Mouse (Mus musculus) G1E (cell line): ENCODE results near the gene Mlf2. TPM values are rescaled to one million over a fixed set of nuclear protein-coding genes. Genes with fewer than 3 reads are reported as not detected.

Experiments
- ATAC-seq: 2 replicates; pipeline ENCODE4 v1.8.0; 2016; ENCODE audit warnings: mild to moderate bottlenecking; ENCODE audit not compliant: insufficient number of reproducible peaks, poor library complexity, low FRiP score, severe bottlenecking; ENCODE audit errors: extremely low read depth
- DNase-seq: peaks from one replicate; pipeline ENCODE4 v3.0.0; 2012; ENCODE audit warnings: low spot score
- H3K27me3 ChIP-seq: 2 replicates; pipeline ENCODE4 v1.6.1; 2012; ENCODE audit warnings: mild to moderate bottlenecking, low read length, inconsistent platforms; ENCODE audit not compliant: insufficient read depth
- H3K36me3 ChIP-seq: replicated peaks from 2 replicates; pipeline ENCODE3; 2012; ENCODE audit warnings: mild to moderate bottlenecking, inconsistent platforms
- H3K4me1 ChIP-seq: 2 replicates; pipeline ENCODE4 v1.6.1; 2012; ENCODE audit warnings: low read depth, low read length, inconsistent platforms, mixed read lengths; ENCODE audit not compliant: insufficient read depth
- H3K4me3 ChIP-seq: 2 replicates; pipeline ENCODE4 v1.5.1; 2012; ENCODE audit warnings: low read depth, mild to moderate bottlenecking, inconsistent platforms, low read length, moderate library complexity, mixed read lengths
- H3K9me3 ChIP-seq: replicated peaks from 2 replicates; pipeline ENCODE4 v1.6.1; 2012; ENCODE audit warnings: inconsistent platforms
- CTCF ChIP-seq: IDR thresholded peaks from 2 replicates; pipeline ENCODE4 v1.5.1; 2012; ENCODE audit warnings: low read depth, low read length, inconsistent platforms, mixed read lengths
- GATA1 ChIP-seq: IDR thresholded peaks from 2 replicates; pipeline ENCODE4 v1.6.1; 2012; ENCODE audit warnings: borderline replicate concordance, low read length, inconsistent platforms, mixed read lengths
- GATA2 ChIP-seq: IDR thresholded peaks from 2 replicates; pipeline ENCODE4 v1.6.1; 2012; ENCODE audit warnings: low read depth, low read length, inconsistent platforms, borderline replicate concordance
- POLR2AphosphoS5 ChIP-seq: IDR thresholded peaks from 2 replicates; pipeline ENCODE4 v1.6.1; 2012; ENCODE audit warnings: low read depth, low read length, inconsistent platforms; ENCODE audit not compliant: insufficient replicate concordance
- TAL1 ChIP-seq: conservative IDR thresholded peaks from 2 replicates; pipeline ENCODE4 v1.6.1; 2012; ENCODE audit warnings: low read depth, low read length, inconsistent platforms, mixed read lengths
- polyA plus RNA-seq: library from polyadenylated mRNA; stranded (reverse); fragments of >175 nt; gene quantifications from 2 replicates; pipeline ENCODE4 v1.2.3, GENCODE M21; 2012
- total RNA-seq, 2 experiments: library from RNA; stranded (forward) in 1 of 2; stranded (reverse) in 1 of 2; fragments of 200-1000 nt in 1 of 2; fragments of >200 nt in 1 of 2; fragmentation: Nextera tagmentation in 1 of 2; gene quantifications; 2 replicates each; pipeline ENCODE4 v1.2.3; 2014 to 2017

Gene Mlf2
- total and polyA plus RNA-seq, 3 experiments, result 86.5 to 269 (median 180) TPM

DNA sequence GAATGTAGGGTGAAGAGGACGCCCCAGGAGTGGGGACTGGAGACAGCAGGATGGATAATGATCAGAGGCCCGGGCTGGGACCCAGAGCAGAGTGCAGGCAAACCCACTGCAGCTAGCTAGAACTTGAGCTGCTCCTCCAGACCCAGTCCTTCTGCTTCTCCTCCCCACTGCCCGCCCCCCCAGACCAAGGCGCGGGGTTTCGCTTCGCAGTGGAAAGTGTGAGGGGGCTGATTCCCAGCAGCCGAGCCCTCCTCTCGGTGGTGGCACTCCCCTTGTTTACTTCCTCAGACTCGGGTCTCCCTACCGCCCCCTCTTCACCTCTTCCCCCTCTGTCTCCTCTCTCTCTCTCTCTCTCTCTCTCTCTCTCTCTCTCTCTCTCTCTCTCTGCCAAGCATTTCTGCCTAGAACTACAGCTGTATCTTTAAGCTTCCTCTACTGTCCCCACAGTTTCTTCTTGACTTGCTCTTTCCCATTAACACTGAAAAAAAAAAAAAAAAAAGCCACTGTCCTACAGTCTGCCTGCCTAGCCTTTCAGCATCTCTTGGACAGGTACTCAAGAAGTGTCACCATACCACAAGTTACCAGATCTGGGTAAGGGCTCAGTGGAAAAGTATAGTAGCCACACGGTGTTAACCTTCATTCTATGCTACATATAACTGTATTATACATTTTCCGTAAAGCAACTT lies 19.5 kb upstream of the Mlf2 start, which contains the start of gene Lag3:
TSS of gene Lag3 (minus strand) at position 173 of the 686 bp plus-strand sequence.
- TF ChIP-seq TAL1 (no peak), GATA1 (no peak), CTCF (no peak), POLR2AphosphoS5 (no peak), GATA2 (no peak)
- Histone ChIP-seq H3K4me3 (no peak within 1 kb of the TSS), H3K4me1 (peaks cover 22% of the 10 kb centered on the region), H3K36me3 (no peaks in the 10 kb centered on the region), H3K9me3 (no peaks in the 10 kb centered on the region), H3K27me3 (peaks cover 90% of the 10 kb centered on the region)
- DNase-seq, result no peak
- no peak for ATAC-seq

DNA sequence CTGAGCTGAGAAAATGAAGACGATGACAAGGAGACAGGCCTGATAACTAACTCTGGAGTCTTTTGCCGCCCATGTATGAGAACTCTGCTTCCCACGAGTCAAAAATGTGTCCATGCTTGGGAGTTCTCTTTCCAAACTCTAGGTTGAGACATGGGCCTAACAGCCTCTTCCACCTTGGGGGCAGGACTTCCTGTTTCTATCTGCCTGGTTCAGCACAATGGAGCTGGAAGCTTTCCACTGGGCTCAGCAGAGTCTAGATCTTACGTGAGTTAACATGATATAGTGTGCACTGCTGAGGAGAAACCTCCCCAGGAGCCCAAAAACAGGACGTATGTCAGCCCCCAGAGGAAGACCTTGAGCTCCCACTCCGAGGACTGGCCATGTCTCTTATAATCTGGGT lies 18.0 kb upstream of the Mlf2 start:
- no peaks in the 10 kb centered on the region for H3K9me3 ChIP-seq
- no peak for ATAC-seq
- TF ChIP-seq TAL1 (no peak), GATA2 (no peak), CTCF (no peak), GATA1 (no peak), POLR2AphosphoS5 (no peak)
- no peaks in the 10 kb centered on the region for H3K36me3 ChIP-seq
- peaks cover 91% of the 10 kb centered on the region for H3K27me3 ChIP-seq
- no peak for DNase-seq
- H3K4me3 ChIP-seq, result no peak overlapping the region
- H3K4me1 ChIP-seq, result peaks cover 35% of the 10 kb centered on the region

DNA sequence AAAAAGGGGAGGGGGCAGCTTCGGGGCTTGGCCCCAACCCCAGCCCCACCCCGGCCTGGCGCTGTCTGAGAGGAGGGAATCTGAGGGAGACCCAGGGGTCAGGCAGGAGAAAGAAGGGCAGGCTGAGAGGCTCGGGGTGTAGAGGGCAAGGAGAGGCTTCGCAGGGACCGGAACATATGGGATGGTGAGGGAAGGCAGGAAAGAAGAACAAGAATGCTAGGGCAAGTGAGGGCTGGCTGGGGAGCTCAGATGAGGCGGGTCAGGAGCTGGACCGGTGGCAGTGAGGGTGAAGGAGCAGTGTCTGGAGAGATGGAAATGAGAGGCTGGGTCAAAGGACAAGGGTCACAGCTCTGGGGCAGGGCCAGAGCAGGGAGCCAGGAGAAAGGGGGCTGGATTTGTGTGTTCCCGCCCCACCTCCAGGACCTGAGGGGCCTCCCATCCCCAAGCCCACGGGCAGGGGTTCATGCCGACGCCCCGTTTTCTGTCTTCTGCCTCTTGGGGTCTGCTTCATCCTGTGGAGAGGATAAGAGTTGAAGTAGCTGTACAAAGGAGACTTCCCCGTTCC lies 17.4 kb upstream of the Mlf2 start:
- TF ChIP-seq CTCF (no peak), POLR2AphosphoS5 (no peak)
- Histone ChIP-seq H3K4me1 (peaks cover 38% of the 10 kb centered on the region), H3K9me3 (no peaks in the 10 kb centered on the region), H3K27me3 (peaks cover 91% of the 10 kb centered on the region), H3K36me3 (no peaks in the 10 kb centered on the region), H3K4me3 (no peak overlapping the region)
- ATAC-seq (no peak), DNase-seq (no peak)

DNA sequence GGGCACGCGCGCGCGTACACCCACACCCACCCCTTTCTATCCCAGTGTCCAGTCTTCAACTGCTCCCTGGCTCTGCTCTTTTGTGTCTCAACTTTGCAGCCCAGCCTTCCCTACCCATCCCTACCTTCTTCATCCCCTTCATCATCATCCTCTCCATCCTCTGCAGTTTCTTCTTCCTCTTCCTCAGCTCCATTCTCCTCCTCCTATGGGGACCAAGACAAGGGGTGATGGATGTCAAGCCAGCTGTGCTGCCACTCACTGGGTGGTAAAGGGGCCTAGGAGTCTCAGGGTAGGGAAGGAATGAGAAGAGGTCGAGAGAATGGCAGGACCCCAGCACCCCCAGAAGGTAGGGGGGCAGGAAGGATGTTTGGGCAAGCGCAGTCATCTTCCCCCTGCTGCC lies 16.7 kb upstream of the Mlf2 start:
- Histone ChIP-seq H3K4me1 (peaks cover 41% of the 10 kb centered on the region), H3K9me3 (no peaks in the 10 kb centered on the region)

DNA sequence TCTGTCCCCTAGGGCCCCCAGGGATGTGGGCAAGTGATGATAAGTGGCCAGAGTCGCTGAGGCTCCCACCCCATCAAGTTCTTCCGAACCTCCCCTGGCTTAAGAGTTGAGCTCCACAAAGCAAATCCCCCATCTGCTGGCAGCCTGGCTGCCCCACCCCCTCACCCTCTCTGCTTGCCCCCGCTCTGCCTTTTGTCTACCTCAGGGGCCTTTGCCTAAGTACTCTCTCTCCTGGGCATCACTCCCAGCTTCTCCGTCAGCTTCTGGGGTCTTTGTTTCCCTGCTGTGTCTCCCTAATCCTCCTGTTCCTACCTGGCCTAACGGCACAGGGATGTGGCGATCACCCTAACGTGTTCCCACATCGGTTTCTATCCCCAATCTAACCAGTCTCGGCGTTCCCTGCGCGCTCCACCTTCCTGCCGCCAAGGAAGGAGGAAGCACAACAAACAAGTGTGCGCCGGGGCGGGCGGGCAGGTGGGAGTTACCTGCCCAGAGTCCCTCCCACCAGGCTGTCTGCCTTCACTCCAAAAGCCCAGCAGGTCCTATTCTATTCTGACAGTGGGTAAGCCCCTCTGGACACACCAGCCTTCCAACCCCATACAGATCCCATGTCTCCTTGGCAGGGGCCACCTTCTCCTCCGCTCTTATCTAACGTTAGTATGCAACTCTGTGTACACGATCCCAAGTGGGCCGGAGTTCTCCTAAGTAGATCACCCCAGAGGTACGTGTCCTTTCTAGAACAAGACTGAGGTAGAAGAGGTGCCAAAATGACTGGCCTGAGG lies 15.8 kb upstream of the Mlf2 start:
- H3K4me1 ChIP-seq, result peaks cover 44% of the 10 kb centered on the region
- H3K36me3 ChIP-seq, result no peaks in the 10 kb centered on the region
- TF ChIP-seq GATA1, result no peak
- no peak for TF ChIP-seq GATA2
- no peak for TF ChIP-seq CTCF
- no peak for TF ChIP-seq TAL1
- TF ChIP-seq POLR2AphosphoS5, result no peak
- no peak overlapping the region for H3K4me3 ChIP-seq
- no peaks in the 10 kb centered on the region for H3K9me3 ChIP-seq
- H3K27me3 ChIP-seq, result peaks cover 92% of the 10 kb centered on the region
- ATAC-seq (no peak), DNase-seq (no peak)

More for the DNA sequence above, 16.7 kb upstream of the Mlf2 start:
- no peaks in the 10 kb centered on the region for H3K36me3 ChIP-seq
- DNase-seq (no peak), ATAC-seq (no peak)
- H3K4me3 ChIP-seq, result no peak overlapping the region
- TF ChIP-seq CTCF, result no peak
- no peak for TF ChIP-seq GATA2
- TF ChIP-seq POLR2AphosphoS5, result no peak
- no peak for TF ChIP-seq GATA1
- TF ChIP-seq TAL1, result no peak
- H3K27me3 ChIP-seq, result peaks cover 92% of the 10 kb centered on the region

DNA sequence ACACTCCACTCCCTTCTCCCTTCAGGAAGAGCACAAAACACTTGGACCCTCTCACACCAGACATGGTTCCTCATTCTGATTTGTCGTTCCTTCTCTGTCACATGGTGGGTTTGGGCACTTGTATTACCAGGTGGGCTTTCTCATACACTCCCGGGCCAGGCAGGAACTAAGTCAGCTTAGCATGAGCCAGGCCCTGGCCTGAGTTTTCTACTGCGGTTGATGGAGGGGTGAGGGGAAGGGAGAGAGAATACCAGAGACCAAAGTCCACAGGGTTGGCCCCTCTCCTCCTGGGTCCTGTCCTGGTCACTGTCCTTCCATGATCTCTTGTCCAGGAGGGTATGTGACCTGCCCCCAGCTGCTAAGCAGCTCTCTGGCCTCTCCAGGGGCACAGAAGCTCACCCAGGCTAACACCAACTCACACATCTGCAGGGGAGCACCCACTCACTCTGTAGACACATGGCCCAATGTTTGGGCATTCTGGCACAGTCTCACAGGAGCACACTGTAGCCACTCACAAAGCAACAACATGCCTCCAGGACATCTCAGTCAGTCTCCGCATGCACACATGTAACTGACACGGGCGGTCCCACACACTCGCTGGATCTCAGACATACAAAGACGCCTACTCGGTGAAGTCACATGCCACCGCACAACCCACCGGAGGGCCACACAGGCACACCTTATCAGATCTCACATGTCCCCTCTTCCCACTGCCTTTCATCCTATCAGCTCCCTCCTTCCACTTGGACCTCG lies 15.1 kb upstream of the Mlf2 start:
- Histone ChIP-seq H3K36me3 (no peaks in the 10 kb centered on the region), H3K4me3 (no peak overlapping the region), H3K4me1 (peaks cover 44% of the 10 kb centered on the region), H3K27me3 (peaks cover 90% of the 10 kb centered on the region), H3K9me3 (no peaks in the 10 kb centered on the region)
- no peak for ATAC-seq
- TF ChIP-seq GATA1 (no peak), TAL1 (no peak)
- DNase-seq, result no peak
